Mouse (Mus musculus) megakaryocyte, adult 5-6 weeks (primary cell): ENCODE measurements at regions not wholly inside any gene's neighbourhood (a gene's known extent, or its start where the extent isn't known, plus 50 kb on each side); places are given as distances from the start of the nearest gene placed in this dataset.

Experiments used
- ATAC-seq: 2 replicates; pipeline ENCODE4 v1.8.0; 2016; ENCODE audit warnings: mild to moderate bottlenecking, inconsistent platforms; ENCODE audit not compliant: poor library complexity, severe bottlenecking

DNA sequence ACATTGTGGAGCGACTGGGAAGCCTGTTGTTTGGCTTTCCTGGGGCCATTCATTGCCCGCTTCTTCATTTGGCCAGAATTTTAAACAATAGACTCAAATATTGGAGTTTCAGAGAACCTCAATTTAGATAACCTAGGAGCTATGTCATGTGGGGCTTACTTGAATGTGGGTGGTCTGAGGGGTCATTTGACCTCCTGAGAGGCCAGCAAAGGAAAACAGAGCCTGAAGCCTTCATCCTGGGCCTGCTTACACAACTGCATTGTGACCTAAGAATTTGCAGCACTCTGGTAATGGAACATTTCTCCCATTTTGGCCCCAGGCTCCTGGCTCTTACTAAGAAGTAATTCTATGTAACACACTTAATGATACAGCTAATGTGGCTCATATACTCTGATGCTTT, 348.2 kb downstream of the Fat4 start:
- no peak for ATAC-seq

GRCm38 (mm10) chr3:39248712-39249111, 362.0 kb downstream of the Fat4 start:
- no peak for ATAC-seq

- ATAC-seq: no peak
Observed at GRCm38 (mm10) chr3:39249224-39249892, 362.6 kb downstream of the Fat4 start.

GRCm38 (mm10) chr3:39253076-39253475, 366.3 kb downstream of the Fat4 start:
- no peak for ATAC-seq

DNA sequence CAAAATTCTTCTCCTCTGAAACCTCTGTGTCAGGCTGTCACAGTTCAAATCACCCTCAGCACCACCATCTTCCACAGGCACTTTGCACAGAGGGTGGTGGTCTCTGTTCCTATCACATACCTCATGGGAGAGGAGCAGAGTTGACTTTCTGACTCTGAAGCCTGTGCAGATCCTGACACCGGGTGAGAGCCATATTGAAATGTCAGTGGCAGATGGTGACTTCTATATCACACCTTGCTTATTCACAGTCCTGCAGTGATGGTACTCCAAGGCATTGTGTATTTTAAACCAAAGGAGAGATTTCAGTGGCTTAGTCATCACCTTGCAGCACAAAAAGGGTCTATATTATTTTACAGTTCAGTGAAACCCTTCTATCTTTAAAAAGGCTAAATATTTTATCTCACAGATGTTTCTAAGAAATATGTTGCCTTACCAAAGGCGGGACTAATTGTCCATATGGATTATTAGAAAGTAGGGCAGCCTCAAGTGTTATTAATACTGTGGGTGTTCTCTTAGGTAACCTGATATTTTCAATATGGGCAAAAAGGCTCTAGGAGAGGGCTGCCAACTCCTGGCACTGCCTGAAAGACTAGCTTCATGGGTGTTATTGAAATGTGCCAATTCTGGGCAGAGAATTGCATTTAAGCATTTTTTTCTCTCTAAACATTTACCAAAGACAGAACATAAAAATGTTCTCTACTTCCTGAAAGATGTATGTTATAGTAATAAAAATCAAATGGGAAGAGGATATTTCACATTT, 378.1 kb downstream of the Fat4 start:
- ATAC-seq: no peak

- no peak for ATAC-seq
Observed at GRCm38 (mm10) chr3:39265606-39266005, 378.9 kb downstream of the Fat4 start.

GRCm38 (mm10) chr3:39269388-39269787, 382.6 kb downstream of the Fat4 start:
- ATAC-seq: no peak

DNA sequence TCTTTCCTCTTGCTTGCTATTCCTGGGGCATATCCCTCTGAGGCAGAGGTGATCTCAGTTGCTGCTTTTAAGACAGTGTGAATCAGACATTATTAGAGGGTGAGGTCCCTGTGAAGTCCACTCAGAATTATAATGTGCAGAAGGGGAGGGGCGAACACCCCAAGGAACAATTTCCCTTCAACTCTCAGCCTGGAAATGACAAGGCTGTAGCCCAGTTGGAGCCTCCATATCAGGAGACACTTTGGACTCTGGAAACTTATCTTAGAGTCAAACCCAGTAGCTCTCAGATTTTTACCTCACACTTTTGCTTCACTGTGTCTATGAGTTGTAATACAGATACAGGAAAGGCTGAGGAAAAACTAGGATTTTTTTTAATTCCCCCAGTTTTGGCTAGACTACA, 385.9 kb downstream of the Fat4 start:
- ATAC-seq: no peak

DNA sequence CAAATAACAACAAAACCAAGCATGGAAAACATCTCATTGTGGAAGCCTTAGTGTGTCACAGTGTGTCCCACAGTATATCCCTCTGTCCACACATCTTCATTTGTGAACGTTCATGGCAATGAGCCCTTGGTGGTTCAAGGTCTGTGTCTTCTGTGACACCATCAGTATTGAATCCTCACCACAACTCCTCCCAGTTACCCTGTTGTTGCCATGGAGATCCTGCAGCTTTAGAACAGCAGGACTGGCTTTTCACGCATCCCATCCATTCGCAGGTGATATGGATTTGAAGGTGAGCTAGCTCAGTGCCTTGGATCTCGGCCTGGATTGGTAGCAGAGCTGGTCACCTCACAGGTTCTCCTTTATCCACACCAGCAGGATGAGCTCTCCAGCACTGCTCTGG, 390.2 kb downstream of the Fat4 start:
- no peak for ATAC-seq

- ATAC-seq: no peak
Observed at GRCm38 (mm10) chr3:39277310-39277709, 390.6 kb downstream of the Fat4 start.

DNA sequence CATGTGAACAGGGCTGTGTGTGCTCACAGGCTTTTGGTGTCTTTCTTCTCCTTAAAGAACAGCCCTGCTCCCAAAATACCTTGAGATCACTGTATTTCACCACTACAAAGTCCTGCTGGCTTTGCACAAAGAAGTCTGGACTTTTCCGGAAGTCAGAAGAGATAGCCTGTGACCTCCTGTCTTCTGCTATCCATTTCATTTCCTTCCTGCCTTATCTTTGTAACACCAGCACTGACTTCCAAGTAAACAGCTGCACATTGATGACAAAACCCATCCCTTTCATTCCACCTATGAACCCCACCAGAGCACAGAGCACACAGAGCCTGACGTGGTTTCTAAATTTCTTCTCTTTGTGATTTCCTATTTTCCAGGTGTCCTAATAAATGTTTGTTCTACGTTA, 408.5 kb downstream of the Fat4 start:
- no peak for ATAC-seq

- ATAC-seq: no peak
Observed at GRCm38 (mm10) chr3:39296257-39296656, 409.5 kb downstream of the Fat4 start.

DNA sequence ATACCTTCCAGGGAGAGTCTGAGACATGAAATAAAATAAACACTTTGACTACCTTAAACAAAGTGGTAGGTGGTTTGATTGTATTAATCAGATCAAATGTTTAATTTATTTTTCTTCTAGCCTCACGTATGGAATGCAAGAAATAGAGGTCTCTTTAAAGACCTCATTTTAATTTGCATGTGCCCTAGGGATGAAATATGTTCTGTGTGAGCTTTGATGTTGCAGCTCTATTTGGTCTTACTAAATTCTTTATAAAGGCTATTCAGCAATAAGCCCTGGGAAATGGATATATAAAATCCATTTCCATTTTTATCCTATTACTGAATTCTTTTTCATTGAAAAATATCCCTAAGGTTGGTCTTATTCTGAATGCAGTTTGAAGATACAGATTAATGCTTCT, 422.7 kb downstream of the Fat4 start:
- no peak for ATAC-seq

- no peak for ATAC-seq
Observed at GRCm38 (mm10) chr3:39313563-39313962, 426.8 kb downstream of the Fat4 start.

- no peak for ATAC-seq
Observed at GRCm38 (mm10) chr3:39320851-39321250, 434.1 kb downstream of the Fat4 start.

- no peak for ATAC-seq
Observed at GRCm38 (mm10) chr3:39322225-39322624, 435.5 kb downstream of the Fat4 start.

DNA sequence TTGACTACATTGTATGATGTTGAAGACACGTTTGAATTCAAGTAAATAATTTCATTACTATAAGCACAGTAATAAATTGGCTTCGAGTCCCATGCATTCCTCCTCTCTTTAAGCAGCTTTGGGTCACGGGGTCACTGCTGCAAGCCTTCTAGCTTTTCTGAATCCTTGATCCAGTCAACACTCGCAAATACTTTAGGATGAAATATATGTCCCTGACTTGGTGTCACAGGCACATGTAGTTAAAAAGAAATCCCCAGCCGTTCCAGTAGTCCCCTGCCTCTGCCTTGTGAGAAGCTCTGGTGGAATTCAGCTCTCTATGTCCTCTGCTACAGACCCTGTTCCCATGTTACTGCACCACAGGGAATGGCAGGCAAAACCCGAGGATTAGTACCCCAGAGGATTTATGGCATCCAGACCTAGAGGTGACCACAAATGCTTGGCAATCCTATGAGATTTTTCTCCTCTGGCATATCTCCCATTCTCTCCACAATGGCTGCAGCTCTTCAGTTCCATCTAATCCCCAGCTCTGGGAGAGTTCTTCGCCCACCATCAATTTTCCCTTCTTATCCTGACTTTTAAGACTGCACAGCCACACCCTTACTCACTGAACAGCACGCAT, 449.0 kb downstream of the Fat4 start:
- ATAC-seq: no peak

DNA sequence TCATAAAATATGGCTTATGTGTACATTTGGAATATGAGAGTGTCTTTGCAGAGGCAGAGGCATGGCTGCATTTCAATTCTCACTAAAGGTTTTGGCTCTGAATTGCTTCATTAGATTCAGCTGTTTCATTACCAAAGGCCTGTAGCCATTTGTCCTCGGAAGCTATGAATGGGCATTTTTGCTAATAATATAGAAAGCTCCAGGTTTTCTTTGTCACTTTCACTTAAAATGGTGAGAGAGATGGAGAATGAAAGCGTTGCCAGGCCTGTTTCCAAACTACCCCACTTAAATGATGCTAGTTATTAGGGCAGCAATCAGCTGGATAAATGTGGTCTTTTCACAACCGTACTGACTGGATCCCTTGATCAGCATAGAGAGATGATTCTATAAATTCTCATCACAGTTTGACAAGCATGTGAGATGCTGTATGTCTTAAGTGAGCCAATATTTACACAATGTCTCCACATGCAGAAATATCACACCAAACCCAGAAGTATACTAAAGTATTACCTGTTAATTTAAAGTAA, 454.5 kb downstream of the Fat4 start:
- ATAC-seq: no peak

DNA sequence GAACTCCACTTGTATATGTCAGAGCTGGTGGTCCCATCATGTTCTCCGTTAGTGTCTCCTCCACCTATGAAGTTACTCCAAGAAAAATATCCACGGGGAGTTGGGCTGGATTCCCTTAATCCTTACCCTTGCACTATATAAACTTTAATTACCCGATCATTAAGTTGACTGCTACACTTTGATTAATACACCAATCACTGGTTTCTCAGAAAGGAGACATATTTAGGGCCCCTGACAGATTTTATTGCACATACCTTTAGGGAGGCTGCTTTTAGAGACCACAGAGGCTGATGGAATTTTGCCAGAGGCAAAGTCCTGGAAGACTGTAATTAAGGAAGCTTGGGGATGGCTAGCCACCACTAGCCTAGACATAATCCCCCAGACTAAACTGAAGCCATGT, 457.3 kb downstream of the Fat4 start:
- ATAC-seq: no peak

- no peak for ATAC-seq
Observed at GRCm38 (mm10) chr3:39347578-39347977, 460.8 kb downstream of the Fat4 start.

GRCm38 (mm10) chr3:39357012-39357411, 470.3 kb downstream of the Fat4 start:
- no peak for ATAC-seq

GRCm38 (mm10) chr3:39360278-39360677, 473.5 kb downstream of the Fat4 start:
- no peak for ATAC-seq
